Mouse (Mus musculus) embryonic fibroblast, embryonic 13.5 days (primary cell): ENCODE results near the gene Bpi.

Source experiments
- CTCF ChIP-seq: IDR thresholded peaks from 2 replicates; pipeline ENCODE4 v1.5.1; 2011; ENCODE audit warnings: mild to moderate bottlenecking, control low read depth, low read length, moderate library complexity, borderline replicate concordance; ENCODE audit not compliant: insufficient read depth
- POLR2A ChIP-seq: IDR thresholded peaks from 2 replicates; pipeline ENCODE4 v1.6.1; 2011; ENCODE audit warnings: low read depth, mild to moderate bottlenecking, control low read depth, low read length, moderate library complexity

DNA sequence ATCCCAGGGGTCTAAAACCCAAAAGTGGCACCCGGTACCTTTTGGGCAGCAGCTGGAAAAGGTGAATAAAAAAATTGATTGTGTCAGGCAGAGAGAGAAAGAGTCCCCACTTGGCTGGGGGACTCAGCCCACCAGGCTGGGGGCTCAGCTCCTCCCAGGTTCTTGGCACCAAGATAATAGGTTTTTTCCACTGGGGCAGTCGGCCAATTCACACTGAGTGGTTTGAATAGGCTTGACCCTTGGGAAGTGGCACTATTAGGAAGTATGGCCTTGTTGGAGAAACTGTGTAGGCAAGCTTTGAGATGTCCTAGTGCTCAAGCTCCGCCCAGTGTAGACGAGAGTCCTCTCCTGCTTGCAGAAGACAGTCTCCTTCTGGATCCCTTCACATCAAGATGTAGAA, 41.8 kb downstream of the Bpi start:
- TF ChIP-seq POLR2A (no peak), CTCF (no peak)
